Mouse (Mus musculus): ENCODE measurements around the gene Tmem200b.
A peak's percentile ranks its signal among the peaks of the same experiment; 100 is the strongest.

Gene Tmem200b

DNA sequence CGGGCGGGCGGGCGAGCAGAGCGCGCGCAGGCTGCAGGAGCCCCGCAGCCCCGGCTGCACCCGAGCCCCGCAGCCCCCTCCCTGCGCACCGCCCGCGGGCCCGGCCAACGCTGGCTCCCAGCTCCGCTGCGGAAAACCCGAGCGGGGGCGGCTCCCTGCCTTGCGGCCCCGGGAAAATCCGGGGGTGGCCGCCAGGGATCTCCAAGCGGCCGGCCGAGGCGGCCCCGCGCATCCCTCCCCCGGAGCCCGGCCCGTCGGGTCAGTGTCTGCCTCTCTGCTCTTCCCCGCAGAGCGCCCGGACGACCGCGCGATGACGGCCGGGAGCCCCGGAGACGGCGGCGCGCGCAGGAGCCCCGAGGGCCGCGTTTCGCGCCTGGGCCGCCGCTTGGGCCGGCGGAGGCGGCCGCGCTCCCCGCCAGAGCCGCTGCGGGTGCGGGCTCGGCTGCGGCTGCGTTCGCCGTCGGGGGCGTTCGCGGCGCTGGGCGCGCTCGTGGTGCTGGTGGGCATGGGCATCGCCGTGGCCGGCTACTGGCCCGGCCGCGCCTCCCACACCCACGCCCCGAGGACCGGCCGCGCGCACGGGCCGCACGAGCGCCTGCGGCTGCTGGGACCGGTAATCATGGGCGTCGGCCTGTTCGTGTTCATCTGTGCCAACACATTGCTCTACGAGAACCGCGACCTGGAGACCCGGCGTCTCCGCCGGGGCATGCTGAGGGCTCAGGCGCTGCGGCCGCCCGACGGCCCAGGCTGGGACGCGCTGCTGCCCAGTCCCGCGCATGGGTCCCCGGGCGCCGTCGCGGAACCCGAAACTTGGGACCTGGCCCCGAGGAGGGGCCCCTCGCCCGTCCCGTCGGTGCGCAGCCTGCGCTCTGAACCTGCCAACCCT, at the start of gene Tmem200b:
Gene Tmem200b, plus strand, starts transcription at position 311 of the 886 bp plus-strand sequence.
- no peak for DNase-seq

DNA sequence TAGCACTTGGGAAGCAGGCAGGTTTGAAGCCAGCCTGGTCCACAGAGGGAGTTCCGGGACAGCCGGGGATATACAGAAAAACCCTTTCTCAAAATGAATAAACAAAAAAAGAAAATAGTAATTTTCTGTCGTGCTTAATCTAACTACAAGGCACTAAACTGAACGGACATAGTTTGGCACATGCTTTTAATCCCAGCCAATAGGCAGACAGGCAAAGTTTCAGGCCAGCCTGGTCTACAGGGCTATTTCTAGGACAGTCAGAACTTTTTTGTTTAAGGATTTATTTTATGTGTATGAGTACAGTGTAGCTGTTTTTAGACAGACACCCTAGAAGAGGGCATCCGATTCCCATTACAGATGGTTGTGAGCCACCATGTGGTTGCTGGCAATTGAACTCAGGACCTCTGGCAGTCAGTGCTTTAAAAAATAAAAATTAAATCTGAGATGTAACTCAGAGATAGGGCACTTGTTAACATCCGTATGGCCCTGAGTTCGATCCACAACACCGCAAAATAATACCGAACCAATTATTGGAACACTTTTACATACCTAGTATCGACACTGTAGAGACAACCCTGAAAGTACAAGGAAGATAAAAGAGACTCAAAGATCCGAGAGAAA, 48.8 kb upstream of the Tmem200b start:
- no peak for DNase-seq

DNA sequence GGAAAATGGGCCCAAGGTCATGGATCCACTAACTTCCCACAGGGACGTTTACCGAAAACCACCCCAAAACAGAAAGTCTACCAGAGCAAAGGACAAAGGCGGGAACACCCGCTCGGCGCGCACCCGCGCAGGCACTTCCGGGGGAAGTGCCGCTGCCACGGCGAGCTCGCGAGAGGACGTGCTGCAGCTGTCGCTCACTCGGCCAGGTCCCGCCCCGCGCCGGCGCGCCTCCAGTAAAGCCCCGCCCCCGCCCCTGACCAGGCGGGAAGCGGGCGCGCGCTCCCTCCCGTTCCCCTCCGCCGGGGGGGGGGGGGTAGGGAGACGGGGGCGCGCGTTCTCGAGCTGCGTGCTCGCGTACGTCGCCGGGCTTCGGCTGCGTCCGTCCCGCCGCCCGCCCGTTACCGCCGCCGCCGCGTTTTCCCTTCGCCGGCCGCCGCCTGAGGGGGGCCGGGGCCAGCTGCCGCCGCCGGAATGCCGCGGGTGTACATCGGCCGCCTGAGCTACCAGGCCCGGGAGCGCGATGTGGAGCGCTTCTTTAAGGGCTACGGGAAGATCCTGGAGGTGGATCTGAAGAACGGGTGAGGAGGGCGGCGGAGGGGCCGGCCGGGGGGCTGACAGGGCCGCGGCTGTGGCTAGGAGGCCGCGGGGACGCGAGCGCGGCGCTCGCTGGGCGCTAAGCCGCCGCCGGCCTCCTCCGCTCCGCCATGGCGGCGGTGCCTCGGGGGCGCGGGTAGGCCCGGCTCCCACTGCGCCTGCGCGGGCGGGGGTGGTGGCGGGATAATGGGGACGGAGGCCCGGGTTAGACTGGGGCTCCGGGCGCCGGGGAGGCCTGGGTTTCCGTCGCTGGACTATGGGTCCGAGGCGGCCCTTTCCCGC, 48.0 kb upstream of the Tmem200b start, which contains the start of gene Srsf4:
Gene Srsf4, plus strand, starts transcription at position 325 of the 876 bp plus-strand sequence.
- DNase-seq: peak; percentile 96

DNA sequence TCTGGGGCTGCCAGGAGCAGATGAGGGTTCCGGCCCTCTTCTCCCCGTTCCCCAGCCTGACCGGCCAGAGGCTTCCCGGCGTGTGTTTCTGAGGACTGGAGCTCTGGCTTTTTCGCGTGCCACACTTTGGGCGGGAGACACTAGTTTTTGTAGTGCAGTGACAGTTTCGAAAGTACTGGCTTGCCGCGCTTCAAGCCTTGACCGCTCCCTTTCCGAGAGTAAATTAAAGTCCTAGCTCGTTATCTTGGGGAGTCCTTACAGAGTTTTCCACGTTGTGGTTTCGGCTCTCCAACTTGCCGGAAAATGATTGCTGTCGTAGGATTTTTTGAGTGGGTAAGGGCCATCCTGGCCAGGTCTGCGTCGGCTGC, 47.4 kb upstream of the Tmem200b start:
- DNase-seq: no peak

DNA sequence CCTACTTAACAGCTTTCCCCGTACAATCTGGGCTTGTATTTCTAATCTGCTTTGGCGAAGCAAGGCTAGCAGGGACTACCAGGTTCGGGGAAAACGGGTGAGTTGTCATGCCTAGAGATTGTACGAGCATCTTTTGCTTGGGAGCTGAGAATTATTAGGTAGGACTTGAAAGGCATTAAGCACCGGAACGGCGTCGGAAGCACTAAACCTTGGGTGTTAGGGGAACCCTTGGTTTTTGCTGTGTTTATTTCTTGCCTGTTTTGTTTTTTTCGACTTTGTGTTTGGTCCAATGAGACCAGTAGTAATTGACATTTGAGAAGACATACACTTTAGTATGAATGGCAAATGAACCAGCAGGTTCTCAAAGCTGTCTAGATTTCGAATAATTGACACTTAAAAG, 47.0 kb upstream of the Tmem200b start:
- DNase-seq: no peak

DNA sequence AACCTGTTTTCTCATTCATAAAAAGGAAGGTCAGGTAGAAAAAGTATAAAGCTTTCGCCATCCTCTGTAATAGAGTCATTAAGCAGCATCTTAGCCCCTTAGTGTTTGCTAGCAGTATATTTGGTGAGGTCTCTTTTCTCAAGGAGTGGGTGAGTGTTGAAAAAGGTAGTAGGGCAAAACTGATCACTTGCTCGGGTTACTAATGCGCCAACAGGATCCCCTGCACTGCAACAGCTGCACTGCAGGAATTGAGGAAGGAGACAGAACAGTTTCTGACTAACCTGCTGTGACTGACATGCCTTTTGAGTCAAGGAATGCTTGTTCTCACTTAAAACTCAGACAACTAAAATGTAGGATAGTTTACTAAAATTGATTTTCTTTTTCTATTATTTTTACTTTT, 46.3 kb upstream of the Tmem200b start:
- DNase-seq: no peak

DNA sequence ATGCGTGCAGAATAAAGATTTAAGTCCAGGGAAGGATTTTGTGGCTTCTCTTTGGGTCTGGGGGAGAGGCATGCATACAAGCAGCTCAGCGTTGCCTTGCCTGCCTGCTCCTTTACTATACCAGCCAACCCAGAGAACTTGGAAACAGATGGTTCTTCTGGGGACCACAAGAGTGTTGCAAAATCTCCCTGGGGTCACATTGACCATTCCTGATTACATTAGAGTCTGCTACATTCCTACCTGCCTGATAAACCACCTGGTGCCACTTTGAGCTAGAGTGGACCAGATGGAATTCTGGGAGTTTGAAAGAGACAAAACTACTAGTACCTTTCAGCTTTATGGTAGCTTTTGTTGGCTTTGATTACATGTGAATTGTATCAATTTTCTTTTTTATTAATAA, 44.7 kb upstream of the Tmem200b start:
- no peak for DNase-seq

DNA sequence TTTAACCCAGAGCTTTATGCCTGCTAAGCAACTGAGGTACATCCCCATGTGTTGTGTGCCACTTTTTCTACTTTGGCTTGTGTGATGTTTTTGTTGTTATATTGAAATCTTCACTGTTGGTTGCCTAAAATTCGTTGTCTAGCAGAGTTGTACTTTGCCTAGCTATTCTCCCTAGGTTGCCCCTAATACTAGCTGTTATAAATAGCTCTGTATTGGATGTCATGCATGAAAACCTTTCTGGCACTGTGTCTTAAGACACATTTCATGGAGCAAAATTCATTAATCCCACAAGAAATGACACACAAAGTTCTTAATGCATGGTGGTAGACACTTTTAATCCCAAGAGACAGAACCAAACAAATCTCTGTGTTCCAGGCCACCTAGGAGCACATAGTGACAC, 41.9 kb upstream of the Tmem200b start:
- no peak for DNase-seq

DNA sequence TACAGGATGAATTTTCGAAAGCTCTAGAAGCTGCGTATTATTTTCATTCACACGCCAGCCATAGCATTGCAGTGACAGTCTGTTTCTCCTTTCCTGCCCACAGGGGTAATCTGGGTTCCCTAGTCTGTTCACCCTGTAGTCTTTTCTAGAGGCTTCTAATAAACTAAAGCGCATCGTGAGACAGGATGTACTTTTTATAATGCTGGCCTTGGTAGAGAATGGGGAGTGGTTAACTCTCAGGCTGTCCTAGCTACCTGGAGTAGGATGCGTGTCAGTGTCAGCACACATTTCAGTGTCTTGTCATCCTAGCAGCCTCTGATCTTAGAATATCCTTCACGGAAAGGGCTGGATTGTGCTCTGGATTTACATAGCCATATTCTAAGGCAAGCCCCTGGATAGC, 40.3 kb upstream of the Tmem200b start:
- DNase-seq: no peak

DNA sequence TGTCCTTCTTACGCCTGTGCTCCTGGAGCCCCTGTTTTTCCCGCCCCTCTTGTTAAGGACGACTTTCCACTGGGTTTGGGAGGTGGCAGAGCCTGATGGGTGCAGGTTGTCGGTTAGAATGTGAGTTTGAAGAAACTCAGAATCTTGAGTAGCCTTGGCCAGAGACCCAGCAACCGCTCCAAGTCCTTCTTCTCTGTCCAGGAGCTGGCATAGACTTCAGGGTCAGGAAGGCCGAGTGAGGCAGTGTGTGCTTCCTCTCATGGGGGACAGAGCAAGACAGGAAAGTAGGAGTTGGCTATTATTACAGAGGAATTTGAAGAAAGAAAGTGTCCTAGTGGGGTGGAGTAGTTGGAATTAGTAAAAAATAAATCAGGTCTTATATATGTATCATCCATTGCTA, 38.0 kb upstream of the Tmem200b start:
- DNase-seq: no peak

DNA sequence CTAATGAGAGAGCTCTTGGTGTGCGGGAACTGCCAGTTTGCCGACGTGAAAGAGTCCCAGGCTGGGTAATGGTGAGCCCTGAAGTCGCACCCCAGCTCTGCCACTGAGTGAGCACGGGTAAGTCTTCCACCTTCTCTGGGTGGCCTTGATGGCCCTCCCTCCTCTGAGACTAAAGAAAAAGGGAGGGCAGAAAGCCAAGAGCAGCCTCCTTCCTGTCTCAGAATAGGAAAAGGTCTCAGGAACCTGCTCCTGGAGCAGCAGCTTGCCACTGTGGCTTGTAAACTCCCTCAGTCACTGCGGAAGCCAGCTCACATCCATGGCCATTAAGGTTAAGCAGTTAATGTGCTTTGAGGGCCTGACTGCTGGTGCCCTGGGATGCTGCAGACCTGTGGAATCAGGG, 36.2 kb upstream of the Tmem200b start:
- DNase-seq: no peak

DNA sequence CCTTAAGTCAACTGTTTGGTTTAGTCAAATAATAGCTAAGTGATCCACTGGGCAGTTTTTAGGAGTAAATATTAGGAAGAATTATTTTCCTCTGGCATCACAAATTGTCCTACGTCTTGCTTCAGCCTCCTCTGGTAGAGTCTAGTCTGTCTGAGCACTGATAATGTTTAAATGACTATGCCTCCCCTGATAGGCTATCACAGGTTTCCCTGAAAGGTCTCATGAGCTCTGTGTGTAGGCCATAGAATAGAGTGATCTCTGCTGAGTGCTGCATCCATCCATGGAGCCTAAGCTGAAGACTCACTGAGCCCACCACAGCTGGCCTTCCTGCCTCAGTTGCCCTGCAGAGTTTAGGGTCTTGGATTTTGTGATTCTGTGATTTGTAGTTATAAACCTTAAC, 33.0 kb upstream of the Tmem200b start:
- DNase-seq: no peak

DNA sequence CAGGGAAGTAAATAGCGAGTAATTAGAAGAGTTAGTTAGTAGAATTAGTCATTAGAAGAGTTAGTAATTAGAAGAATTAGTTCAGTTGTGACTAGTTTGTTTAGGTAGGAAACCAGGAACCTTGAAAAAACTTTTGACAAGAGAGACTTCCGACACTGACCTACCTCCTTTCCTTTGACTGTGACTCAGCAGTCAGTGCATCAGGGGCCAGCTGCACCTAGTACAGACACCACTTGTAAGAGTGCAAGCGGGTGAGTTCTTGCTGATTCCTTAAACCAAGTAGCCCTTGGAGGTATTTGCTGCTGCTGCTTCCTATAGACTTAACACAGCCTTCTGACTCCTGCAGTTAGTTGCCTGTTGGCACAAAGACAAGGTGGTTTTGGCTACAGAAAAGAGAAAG, 30.9 kb upstream of the Tmem200b start:
- no peak for DNase-seq

DNA sequence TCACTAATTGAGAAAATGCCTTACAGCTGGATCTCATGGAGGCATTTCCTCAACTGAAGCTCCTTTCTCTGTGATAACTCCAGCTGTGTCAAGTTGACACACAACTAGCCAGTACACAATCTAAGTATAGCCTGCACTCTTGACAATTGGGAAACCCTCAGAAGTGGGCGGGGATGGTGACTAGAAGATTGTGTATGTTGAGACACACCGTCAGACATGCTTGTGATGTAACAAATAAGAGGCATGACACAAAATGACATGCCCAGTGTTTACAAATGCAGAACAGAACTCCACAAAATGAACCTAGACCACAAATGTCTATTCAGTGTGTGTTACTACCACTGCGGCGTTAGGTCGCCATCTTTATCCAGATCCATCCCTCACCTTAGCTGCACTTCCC, 24.5 kb upstream of the Tmem200b start:
- DNase-seq: no peak

DNA sequence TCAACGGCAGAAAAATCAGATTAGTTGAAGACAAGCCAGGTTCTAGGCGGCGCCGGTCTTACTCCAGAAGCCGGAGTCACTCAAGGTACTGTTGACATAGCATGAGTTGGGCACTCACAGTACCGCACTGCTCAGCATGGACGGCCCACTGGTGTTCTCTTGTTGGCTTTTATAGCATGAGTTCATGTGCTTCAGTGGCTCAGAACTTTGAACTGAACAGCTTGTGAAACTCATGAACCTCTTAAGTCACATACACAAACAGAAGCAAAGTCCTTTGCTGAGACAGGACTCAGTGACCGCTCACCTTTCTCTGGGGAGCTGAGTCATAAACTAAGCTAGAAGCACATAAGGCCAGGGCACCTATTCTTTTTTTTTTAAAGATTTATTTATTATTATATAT, 23.8 kb upstream of the Tmem200b start:
- no peak for DNase-seq

DNA sequence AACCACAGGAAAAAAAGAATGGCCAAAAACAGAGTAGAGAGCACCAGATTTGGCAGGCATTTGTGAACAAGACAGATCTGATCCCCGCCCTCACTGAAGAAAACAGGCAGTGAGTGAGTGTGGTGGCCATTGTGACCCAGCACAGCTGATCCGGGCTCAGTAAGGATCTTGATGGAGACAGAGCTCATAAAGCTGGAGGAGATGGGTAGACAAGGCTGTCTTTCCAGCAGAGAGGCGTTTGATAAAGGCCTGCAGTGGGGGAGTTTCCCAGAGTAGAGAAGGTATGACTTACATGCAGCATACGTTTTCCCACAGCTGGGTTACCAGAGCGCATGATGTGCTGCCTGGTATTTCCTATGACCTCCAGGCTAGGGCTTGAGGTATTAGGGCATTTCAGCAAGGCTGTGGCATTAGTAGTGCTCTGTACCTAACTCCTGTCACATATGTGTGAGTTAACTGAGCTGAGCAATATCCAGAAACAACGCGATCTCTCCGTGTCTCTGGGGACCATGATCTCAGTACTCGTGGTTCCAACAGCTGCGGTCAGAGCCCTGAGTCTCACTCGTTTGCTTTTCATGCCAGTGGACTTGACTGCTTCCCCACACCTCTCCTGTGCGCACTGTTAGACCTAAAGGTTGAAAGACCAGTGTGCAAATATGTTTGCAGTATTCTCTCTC, 22.9 kb upstream of the Tmem200b start:
- no peak for DNase-seq

DNA sequence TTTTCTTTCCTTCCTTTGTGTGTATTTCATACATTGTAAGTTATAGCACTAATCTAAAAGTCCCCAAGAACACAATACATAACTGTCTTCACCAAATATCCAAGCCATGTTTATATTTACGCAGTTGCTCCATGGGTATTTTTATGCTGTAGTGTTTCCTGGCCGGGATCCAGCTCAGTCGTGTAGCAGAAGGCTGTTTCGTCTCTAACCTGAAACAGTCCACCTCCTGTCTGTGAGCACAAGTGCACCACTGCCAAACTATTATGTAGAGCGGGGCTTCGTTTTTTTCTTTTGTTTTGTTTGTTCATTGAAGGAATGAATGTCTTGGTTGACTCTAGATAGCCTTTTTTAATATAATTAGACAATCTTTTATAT, 22.4 kb upstream of the Tmem200b start:
- DNase-seq: no peak

DNA sequence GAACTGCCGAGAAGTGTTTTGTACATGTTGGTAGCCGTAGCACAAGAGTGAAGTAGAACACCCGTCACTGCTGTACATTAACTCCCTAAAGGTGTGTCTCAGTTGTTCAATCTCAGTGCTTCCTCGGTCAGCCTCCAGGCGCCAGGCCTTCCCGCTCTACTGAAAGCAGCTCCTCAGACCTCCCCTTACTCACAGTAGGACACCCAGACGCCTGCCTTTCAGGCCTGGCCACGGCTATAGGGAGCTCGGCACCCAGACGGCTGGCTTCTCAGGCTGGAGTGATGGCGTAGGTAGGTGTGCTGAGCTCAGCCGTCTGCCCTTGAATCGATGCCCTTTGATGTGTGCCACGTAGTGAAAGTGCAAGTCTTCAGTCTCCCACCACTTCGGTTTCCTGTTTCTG, 20.5 kb upstream of the Tmem200b start:
- DNase-seq: no peak

DNA sequence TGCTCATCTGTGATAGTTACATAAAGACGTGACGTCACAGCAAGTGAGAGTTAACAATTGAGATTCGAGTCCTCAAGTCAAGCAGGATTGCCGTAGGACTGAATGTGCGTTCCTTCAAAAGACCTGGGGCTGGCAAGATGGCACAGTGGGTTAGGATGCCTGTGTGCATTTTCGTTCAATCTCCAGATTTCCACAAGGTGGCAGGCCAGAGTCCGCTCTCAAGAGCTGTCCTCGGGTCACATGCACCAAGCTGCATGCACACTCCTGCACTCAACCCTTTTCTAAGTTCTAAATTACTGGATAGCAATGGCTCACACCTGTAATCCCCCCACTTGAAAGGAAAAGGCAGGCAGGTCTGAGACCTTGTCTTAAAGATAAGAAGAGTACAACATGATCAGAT, 17.1 kb upstream of the Tmem200b start:
- DNase-seq: peak; percentile 66

DNA sequence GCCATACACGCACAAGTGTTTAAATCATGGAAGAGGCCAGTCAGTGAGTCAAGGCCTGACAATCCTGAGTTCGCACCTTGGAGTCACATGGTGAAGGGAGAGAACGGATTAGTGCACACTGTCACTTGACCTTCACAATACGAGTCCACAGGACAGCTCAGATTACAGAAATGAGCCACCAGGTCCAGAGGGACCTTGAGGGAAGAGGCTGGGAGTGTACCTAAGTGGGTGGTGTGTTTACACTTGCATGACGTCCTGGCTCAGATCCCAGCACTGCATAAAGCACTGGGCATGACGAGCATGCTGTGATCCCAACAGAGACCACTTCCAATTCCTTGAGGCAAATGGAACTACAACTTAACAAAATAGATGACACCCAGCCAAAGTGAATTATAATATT, 15.1 kb upstream of the Tmem200b start:
- DNase-seq: no peak

DNA sequence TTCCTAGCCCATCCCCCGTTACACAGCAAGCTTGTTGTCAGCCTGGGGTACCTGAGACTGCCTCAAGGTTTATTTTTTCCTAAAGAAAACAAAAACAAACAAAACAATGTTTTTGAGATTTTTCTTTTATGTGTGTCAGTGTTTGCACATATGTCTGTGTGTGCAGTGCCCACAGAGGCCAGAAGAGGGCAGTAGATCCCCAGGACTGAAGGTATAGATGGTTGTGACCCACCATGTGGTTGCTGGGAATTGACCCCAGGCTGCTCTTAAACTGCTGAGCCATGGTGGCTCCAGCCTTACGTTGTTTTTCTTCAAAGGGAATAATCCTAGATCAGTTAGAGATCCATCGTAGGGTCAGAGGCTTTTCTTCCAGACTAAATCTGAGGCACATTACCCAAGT, 13.7 kb upstream of the Tmem200b start:
- no peak for DNase-seq

DNA sequence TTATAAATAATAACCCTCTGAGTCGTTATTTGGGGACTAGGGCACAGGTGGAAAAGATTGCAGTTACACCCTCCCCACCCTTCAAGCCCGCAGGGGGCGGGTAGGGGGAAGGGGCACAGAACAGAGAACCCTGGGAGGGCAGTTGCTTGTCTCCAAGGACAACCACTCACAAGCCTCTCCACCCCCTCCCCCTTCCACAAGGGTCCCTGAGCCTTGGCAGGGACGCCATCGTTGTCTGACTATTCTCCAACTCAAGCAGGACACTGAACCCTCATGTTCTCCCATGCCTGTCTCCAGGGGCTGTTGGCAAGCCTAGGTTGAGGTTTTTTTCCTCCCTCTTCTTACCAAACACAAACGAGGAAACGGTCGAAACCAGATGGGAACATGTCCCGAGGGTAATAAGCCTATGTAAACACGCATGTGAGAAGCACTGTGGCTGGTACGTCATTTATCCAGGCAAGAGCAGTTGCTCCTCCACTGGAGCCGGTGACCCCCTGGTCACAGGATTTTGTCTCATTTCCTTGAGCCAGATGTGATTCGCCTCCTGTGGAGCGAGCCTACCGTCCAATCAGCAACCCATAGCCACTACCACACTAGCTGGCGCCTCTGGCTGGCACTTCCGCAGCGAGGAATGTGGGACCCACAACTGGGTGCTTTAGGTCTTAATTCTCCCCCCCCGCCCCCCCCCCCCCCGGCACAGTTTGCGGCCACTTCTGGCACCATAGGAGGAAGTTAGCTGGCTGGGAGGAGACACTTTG, 11.2 kb upstream of the Tmem200b start:
- no peak for DNase-seq
